Mouse (Mus musculus) small intestine, adult 2 months (tissue): ENCODE data around the gene Dnaaf2.

Source experiments
- CTCF ChIP-seq: fragments of 200-500 bp; IDR thresholded peaks from 2 replicates; pipeline ENCODE4 v1.5.1; 2012; ENCODE audit warnings: low read depth, mild to moderate bottlenecking, control low read depth, inconsistent platforms, low read length, moderate library complexity, mixed read lengths; ENCODE audit not compliant: insufficient replicate concordance, insufficient read length; ENCODE audit errors: extremely low read depth
- POLR2A ChIP-seq: fragments of 200-500 bp; IDR thresholded peaks from 2 replicates; pipeline ENCODE4 v1.6.1; 2012; ENCODE audit warnings: low read depth, mild to moderate bottlenecking, control low read depth, inconsistent platforms, low read length, moderate library complexity

- TF ChIP-seq POLR2A (no peak), CTCF (no peak)
Observed at GRCm38 (mm10) chr12:69181800-69182199, 16.4 kb downstream of the Dnaaf2 start.
